In the genomic region with DNA sequence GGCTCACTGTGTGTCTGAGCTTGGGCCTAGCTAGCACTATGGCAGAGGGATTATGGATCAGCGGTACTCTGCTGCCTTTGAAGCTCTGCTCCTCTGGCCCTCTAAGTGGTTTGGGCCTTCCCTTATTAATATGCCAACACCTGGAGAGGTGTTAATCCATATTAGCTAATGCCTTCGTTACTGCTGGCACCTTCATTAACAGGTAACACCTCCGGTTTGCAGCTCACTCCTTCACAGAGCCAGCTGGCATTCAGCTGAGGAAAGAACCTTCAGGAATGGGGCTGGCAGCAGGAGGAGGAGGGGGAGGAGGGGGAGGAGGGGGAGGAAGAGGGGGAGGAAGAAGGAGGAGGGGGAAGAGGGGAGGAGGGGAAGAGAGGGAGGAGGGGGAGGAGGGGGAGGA, we compare ENCODE assay signal across 19 mouse cellular contexts.
"Had no signal": no experiment of that assay in that cellular context is flagged by ENCODE, and none has a peak within 500 bp of the region (broad histone marks: within the 10 kb centered on the region; RNA-seq: fewer than 3 reads in every experiment).

No protein-coding gene starts in this region.

- ATAC-seq: liver, postnatal 0 days; lung, postnatal 0 days; midbrain, embryonic 16.5 days had no signal

- DNase-seq: kidney, adult 11 months; kidney, adult 9 months; kidney, postnatal 14 days; layer of hippocampus, adult 9-11 months; liver, postnatal 0 days; lung, embryonic 14.5 days; lung, postnatal 36 days; thymus, adult 2 months; thymus, postnatal 14 days; thymus, postnatal 4 days had no signal

- H3K4me3 ChIP-seq: layer of hippocampus, adult 2 months; limb, embryonic 15.5 days; megakaryocyte, embryonic 14.5 days; midbrain, embryonic 12.5 days had no signal

- H3K36me3 ChIP-seq: limb, embryonic 15.5 days; midbrain, embryonic 12.5 days had no signal

- H3K4me2 ChIP-seq: limb, embryonic 15.5 days; liver, embryonic 11.5 days; lung, embryonic 14.5 days; midbrain, embryonic 12.5 days had no signal

- H3K27me3 ChIP-seq: limb, embryonic 15.5 days had no signal

- H3K9me3 ChIP-seq: limb, embryonic 15.5 days; megakaryocyte, embryonic 14.5 days; midbrain, embryonic 12.5 days had no signal

- H3K4me1 ChIP-seq: megakaryocyte, embryonic 14.5 days had no signal

- H3K27ac ChIP-seq: layer of hippocampus, adult 2 months; limb, embryonic 15.5 days; liver, embryonic 14.5 days; midbrain, embryonic 12.5 days; stomach, postnatal 0 days had no signal

- H3K9ac ChIP-seq: limb, embryonic 15.5 days; liver, embryonic 14.5 days; liver, postnatal 0 days; lung, embryonic 14.5 days; midbrain, embryonic 12.5 days had no signal
